Mouse (Mus musculus) kidney, postnatal 14 days (tissue): ENCODE data around the gene Depp1.
A peak's percentile ranks its signal among the peaks of the same experiment; 100 is the strongest.

Experiments used
- DNase-seq: peaks from one replicate; pipeline ENCODE4 v3.0.0; 2022; ENCODE audit warnings: mixed read lengths

The Depp1 gene

DNA sequence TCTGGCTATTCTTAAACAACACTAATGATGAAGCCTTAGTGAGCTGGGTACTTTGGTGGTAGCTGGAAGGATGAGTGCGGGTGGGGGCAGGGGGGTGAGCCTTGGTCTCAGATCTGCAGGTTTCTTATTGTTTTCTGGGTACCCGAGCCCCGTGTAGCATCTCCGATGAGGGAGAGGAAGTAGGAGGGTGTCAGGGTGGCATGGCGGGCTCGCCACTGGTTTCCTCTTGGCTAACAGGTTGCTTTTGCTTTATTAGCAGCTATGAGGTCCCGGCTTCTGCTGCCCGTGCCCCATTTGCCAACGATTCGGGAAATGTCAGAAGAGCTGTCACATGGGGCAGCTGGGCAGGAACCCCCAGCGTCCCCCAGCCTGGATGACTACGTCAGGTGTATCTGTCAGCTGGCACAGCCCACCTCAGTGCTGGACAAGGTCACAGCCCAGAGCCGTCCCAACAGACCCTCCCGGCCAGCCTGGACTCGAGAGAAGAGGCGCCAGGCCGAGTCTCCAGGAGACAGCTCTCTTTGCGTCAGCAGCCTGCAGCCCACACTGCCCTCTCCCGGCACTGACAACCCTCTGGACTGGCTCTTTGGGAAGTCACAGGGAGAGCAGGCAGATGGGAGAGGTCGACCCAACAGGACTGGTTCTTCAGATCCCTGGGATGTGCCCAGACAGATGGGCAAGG is 1.2 kb downstream of the Depp1 start:
- DNase-seq, result peak; percentile 69

DNA sequence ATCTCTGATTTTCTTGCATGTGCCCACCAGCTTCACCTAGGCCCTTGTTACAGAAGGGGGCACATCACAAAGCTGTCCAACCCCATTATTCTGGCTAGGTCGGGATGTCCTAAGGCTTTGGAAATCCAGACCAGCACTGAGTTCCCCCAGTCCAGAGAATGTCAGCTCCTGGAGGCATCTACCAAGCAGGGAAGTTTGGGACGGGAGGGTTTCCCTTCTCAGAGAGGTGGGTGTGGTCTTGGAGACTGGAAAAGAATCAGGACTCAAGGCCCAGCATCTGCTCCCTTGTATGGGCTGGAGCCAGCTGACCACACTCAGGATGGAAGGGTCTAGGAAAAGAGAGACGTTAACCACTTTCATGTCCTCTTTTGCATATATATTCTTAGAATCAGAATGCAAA is 2.8 kb downstream of the Depp1 start:
- DNase-seq, result no peak

DNA sequence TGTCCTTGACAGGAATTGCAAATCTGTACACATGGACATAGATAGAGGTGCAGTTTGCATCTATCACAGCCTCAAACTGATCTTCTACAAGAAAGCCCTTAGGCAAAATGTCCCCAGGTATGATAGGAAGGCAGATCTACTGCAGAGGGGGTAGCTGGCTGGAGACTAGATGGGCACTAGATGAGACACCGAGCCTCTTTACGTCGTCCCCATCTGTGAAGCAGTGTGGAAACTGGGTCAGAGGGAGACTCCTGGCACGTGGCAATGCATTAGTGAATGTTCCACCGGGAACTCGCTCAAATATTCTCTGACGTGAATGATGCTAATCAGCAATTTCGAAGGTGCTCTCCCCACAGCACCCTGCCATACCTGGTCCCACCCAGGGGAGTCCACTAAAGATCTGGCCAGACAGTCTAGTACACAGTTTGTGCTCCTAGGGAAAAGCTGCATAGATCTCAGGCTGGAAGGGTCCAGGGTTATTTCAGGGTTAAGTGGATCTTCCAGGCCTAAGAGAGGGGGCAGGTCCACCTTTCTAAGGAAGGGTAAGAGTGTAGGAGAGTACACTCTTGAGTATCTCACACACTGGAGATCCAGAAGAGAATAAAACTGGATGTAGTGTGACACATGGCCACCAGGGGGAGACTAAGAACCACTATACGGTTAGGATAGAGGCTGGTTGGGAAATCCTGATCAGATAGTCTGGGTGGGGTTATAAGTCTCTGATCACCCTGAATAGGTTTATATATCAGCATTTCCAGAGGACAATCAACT is 3.5 kb downstream of the Depp1 start:
- peak; percentile 64 for DNase-seq

DNA sequence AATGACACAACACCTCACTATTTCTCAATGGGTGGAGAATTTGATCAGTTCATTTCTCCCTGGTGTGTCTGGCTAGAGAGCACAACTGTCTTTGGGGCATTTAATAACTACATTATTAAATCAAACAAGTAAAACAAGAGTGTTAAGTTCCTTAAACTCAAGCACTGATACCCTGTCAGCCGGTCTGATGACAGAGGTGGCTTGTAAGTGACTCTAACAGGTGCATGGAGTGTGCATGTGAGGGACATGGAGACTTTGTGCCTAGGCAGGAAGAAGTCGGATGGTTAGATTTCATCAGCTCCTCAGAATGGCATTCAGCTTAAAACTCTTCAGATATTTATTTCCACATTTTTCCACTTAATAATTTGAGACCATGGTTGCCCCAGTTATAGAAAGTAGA is 13.0 kb downstream of the Depp1 start:
- no peak for DNase-seq

DNA sequence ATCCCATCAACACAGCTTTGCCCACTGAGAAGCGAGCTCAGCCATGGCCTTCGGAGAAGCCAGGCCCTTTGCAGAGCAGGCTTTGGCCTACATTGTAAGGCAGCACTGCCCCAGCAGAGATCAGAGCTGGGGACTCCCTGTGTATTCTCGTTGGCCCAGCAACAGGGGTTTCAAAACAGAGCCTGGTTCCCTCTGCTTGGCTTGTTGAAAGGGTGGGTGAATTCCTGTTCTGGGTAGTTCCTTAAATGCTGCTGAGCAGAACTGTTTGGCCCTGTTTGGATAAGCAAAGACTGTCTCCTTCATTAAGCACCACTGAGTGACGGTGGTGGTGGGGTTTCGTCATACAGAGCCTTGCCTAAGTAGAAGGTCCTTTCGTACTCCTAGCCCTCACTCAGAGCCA is 13.6 kb downstream of the Depp1 start:
- no peak for DNase-seq

DNA sequence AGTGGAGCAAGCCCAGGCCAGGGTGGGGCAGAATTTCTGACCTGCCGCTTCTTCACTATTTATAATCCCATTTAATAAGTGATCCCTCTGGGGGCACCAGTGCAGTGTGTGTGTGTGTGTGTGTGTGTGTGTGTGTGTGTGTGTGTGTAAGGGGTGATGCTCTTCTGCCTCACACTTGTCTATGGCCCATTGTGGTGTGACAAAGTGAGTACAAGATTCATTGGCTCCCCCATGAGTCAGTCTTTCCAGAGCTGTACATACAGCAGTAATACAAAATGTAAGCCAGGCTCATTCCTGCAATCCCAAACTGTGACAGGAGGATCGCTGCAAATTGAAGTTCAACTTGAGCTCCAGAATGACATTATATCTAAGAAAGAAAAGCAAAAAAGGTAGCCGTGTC is 14.4 kb downstream of the Depp1 start:
- no peak for DNase-seq

DNA sequence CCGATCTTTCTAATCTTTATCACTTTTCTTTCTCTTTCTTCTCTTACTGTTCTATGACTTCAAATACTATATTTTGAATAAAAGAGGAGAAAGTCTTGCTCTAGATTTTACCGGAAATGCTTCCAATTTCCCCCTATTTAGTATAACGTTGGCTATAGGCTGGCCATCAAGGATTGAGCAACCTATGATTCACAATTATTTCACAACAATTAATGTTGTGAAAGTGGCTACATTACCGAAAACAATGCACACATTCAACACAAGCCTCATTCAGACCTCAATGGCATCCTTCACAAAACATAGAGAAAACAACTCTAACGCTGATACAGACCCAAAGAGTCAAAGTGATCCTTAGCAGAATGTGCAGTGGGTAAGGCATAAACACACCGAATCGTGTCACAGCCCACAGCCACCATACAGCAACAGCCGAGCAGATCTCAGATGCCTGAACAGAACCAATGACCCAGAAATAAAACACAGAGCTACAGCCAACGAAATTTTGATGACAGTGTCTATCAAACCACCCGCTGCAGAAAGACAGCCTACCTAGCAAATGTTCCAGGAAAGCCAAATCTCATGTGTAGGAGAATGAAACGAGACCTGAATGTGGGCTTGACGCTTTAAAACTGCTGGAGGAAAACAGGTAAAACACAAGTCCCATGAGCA is 15.8 kb downstream of the Depp1 start:
- DNase-seq, result no peak

DNA sequence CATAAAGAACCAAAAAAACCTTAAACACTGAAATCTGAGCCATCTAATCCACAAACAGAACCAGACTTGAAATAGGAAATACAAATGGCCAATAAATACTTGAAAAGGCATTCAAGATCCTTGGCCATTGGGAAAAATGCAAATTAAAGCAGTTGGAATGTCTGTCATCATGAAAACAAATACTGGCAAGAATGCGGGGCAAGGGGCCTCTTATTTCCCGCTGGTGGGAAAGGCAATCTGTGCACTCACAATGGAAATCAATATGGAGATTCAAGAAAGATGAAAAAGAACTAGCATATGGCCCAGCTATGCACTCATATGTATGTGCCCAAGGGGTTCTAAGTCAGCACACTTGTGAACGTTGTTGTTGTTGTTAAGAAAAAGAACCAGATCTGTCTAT is 16.5 kb downstream of the Depp1 start:
- DNase-seq, result no peak

DNA sequence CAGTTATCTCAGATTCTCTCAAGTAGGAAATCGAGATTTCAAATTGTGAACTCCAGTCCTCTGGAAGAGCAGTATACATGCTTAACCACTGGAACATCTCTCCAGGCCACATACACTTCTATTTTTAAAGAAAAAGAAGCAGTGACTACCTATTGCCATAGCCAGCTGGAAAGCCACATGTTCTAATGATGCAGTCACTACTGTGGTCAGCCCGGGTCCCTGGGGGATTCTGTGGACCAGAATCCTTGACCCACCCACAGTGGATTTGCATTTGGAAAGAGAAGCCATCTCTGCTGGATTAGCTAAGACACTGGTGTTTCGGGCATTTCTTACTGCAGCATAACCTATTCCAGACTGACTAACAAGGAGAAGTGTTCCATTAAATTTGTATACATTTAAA is 17.0 kb downstream of the Depp1 start:
- no peak for DNase-seq

DNA sequence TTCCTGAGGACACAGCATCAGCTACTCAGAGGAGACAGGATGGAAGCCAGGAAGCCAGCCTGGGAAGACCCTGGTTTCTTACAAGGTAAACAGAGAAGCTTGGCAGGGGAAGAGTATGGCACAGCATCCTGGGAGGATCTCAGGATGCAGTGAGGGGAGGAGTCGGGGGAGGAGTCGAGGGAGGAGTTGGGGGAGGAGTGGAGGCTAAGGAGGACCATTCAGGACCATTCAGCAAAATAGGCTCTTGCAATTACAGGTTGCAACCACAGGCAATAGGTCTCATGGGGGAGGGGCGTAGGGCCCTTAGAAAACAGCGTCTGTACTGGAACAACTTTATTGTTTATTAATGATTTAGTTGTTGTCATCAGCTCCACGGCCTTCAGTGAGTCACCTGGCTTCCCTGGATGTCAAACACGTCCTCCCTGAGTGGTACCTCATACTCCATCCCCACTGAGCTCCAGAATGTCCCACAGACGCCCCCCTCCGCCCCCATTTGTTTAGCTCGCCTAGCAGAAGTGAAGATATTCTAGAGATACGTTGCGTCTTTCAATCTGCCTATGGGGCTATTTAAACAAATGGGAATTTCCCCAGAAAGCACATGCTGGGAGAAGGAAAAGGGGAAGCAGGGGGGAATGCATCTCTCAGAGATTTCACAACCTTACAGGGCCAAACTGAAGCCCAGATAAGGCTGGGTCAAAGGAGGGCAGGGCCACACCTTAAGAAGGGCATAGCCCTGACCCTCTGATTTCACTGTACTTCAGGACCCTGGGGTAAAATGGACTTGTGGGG is 18.5 kb downstream of the Depp1 start:
- no peak for DNase-seq

DNA sequence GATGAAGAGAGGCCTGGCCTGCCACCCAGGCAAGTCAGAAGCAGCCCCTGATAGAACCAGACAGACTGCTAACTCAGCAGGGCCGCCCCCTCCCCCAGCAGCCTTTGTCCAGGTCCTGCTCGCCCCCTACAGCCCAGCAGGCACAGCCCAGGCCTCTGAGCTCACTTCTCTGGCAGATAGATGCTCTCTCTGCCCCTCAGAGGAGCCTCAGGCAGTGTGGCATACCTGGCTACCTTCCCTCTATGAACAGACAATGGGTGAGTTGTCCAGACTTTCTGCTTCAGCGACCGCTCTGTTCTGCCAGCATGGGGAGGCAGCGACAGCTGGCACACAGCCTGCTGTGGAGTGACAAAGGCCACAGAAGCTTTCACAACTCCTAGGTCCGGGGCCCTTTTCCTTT is 19.7 kb downstream of the Depp1 start:
- peak; percentile 48 for DNase-seq

DNA sequence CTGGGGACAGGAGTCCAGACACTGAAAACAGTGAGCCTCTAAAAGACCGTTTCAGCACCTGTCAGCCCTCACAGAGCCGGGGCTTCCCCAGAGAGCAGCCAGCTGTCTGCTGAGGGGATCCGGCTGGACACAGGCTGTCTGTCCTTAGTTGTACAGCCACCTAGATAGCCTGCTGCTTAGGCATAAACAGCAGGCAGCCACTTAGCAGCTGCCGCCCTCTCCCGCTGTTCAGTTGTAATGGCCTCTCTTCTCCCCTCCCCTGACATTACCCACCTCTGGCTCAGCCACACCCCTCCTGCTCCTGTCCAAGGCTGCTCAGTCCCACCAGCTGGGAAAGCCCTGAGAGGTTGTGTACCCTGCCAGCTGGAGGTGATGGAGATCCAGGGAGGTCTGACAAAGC is 20.6 kb downstream of the Depp1 start:
- DNase-seq, result no peak

DNA sequence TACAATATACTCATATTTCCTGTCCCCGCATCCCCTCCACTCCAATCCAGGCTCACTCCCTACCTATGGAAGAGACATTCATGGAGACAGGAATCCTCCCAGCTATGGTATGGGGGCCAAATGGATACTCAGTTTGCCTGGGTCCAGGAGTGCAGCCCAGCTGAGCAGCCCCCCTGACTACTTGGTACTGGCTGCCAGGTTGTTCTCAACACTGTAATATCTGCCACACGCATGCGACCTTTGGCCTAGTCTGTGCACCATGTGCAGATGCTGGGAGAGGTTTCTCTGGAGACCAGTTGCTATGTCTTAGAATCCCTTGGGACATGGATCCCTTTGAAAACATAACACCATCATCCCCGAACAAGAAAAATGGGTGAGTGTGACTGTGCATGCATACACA is 21.4 kb downstream of the Depp1 start:
- no peak for DNase-seq

DNA sequence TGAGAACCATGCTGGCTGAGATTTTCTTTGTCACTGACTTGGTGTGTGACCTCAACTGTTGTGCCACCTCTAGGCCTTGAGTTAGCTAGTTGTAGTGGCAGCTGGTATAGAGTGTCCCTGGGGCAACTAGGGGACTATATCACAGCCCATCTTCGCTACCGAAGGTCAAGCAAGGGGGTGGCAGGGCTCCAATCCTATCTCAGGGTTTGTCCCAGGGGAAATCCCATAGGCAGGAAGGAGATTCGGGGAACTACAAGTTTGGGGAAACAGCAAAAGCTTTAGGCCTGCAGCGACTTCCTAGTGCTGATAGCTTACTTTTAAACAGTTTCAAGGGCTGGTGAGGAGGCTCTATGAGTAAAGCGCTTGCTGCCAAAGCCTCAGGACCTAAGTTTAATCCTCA is 21.9 kb downstream of the Depp1 start:
- no peak for DNase-seq

DNA sequence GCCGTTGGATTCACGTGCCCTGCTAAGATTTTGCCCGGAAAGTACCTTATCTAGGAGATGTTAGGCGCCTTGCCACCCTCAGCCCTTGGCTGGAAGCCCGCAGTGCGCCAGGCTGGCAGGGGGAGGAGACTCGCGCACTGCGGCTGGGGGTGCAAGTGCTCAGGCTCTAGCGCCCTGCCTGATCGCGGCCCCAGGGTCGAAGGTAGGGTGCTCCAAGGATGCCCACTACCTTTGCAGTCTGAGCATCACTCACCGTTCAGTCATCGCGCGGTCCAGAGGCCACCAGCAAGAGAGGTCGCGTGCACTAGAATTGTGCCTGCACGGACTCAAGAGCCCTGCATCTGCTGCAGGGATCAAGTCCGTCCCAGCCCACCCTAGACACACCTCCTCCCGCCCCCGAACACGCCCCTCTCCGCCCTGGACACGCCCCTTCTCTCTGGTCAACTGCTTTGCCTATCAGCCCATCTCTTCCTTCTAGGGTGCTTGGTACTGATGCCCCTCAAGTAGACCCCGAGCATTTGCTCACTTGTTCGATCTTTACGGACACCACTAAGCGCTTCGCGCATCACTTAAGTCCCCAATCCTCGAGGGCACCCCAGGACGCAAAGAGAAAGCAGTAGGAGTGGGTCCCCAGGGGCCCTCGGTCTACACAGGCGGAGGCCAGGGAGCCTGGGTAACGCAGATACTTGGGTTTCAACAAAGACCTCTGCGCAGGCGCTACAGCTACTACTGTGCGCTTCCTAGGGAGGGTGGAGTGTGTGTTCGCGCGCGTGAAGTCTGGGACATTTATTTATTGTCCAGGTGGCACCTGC is 23.3 kb downstream of the Depp1 start, which contains the start of gene Rassf4:
Gene Rassf4, minus strand, starts transcription at position 482 of the 812 bp plus-strand sequence.
- peak; percentile 83 for DNase-seq

DNA sequence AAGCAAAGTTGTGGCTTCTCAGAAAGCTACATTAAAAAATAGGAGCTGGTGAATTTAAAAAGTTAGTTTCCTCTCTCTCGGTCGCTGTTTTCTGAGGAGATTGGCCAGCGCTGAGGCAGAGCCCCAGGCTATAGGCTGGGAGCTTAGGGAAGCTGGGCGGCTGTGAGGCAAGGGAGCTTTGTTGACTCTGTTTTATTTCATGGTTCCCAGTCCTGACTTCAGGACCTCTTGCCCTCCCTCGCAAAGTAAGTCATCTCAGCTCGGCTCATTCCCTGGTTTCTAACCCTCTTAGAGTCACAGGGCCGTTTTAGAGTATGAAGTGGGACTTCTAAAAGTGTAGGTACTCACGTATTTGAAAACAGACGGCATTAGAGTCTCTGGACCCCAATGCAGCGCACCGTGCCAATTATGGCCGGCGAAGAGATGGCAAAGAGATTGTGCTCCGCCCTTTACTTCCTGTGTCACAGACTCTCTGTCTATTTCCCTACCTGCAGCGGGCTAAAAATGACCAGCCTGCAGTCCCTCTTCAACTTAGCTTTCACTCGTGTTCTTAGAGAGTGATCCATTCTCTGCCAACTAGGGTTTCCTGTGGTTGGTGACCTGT is 24.0 kb downstream of the Depp1 start:
- DNase-seq, result no peak

DNA sequence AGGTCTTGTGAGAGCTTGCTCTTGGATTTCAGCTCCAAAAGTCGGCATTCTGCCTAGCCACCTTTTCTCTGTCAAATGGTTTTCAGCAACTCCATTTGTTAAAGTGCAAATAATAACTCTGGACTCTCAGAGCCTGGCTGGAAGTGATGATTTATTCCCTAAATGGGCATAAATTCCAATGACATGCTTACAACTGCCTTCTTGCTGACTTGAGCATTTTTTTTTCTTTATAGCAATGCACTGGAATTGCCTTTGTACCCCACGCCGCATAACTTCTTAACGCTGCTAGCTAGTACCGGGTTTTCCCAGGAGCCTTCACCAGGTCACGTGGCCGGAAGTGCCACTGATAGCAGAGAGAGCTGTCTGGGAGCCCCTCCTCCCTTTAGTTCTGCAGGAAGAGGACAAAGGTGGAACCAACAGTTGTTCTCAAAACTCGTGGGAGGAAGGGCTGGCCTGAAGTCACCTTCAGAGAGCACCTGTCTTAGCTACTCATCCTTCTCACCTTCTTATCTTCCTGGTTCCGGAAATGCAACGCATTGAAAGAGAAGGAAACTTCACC is 26.0 kb downstream of the Depp1 start:
- DNase-seq, result no peak

DNA sequence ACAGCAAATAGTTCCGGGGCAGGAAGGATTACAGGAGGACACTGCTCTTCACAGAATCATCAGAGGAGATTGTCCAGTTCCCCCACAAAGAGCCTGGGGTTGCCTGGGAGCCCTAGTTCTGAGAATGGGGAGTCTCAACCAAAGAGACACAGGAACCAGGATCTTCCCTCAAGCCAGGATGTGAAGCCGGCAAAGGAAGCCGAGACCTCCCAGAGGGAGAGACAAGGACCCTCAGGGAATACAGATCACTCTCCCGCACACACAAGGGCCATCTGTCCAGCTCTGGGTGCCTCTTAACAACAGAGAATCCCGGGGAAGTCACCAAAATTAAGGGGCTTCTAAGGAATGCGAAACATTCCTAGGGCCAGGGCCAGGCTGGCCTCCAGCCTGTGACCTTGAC is 26.9 kb downstream of the Depp1 start:
- DNase-seq, result no peak

DNA sequence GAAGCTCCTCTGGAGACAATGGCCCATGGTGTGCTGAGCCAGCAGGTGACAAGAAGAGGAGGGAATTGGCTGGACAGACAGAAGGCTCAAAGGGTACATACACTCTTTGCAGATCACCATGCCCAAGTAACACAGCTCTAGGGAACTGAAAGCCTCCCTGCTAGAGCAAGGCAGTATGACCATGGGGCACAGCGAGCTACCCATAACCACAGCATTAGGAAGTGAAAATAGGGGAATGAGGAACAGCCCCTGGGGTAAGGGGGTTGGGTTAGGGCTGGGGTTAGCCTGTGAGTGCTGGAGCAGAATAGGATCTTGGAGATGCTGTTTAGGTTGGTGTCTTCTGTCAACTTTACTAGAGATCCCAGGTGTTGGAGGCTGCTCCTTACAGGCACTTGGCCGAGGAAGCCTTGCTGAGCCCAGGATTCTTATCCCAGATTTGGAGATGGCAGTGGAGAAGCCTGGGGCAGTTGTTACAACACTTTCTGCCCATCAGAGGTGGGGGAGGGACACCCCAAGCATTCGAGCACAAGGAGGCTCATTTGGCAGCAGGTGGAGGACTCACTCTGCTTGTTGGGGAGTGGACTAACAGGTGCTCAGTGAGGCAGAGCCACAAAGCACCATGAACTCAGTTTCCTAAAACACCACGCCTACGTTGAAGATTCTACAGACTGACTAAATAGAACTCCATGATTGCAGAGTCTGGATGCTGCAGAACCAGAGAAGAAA is 29.3 kb downstream of the Depp1 start:
- no peak for DNase-seq

DNA sequence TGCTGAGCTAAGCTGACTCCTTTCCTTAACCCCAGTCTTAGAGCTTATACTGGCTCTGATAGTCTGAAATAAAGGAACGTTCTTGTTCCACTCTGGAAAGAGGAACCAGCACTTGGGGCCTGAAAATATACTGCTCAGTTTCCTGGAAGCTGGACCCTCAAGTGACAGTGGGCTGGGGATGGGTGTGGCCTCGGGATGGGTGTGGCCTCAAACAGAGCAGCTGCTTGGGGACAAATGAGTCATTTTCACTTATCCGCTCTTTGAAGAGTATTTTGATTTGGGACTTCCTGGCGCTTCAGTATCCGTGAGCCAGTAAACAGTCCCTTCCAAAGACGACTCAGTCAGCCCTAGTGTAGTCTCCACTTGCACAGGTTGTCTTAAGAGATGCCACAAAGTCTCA is 31.9 kb downstream of the Depp1 start:
- DNase-seq, result peak; percentile 47

DNA sequence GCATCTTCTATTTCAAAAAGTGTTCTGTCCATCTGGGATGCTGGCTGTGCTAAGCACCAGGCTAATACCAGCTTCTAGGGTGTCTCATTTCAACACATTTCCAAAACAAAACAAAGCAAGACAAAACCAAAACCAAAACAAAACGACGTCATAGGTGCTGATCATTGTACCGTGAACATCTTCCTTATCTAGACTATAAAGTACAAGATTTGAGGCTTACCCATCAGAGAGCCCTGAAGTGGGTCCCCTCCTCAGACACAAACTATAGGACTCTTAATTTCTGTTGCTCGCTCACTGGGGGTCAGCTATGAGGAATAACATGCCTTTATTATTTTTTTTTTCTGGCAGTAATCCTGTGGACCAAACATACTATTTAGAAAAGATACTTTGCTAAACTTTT is 43.2 kb downstream of the Depp1 start:
- no peak for DNase-seq
